Mouse (Mus musculus): Measurements from ENCODE around the gene Tgfa. TPM values are rescaled to one million over a fixed set of nuclear protein-coding genes. Genes with fewer than 3 reads are reported as not detected.

Gene Tgfa
- polyA plus RNA-seq, 1 experiment from 2014 or later = 4.5 TPM

- Histone ChIP-seq H3K4me3 (ENCODE audit: control insufficient read depth in 1 of 2, insufficient read depth in 1 of 2, low read depth in 1 of 2, low read length in 2 of 2) (no peak overlapping the region), H3K36me3 (ENCODE audit: control insufficient read depth, insufficient read depth, low read length) (no peaks in the 10 kb centered on the region), H3K27ac (replicated peaks in 1 of 2; ENCODE audit: control insufficient read depth in 1 of 2, insufficient read depth in 1 of 2, low read depth in 2 of 2, low read length in 2 of 2) (no peak overlapping the region), H3K9me3 (ENCODE audit: control insufficient read depth, low read length) (no peaks in the 10 kb centered on the region), H3K4me2 (ENCODE audit: low read length) (0 out of 2 replicates have a peak overlapping the region, but pooled peaks have one; percentile 5), H3K4me1 (ENCODE audit: control insufficient read depth in 2 of 2, insufficient read depth in 2 of 2, low read length in 2 of 2) (peaks cover 5 to 6% of the 10 kb centered on the region in 2 experiments; a peak in 1 of 4 replicates), H3K27me3 (ENCODE audit: control insufficient read depth, insufficient read depth, low read length) (no peaks in the 10 kb centered on the region), H3K9ac (ENCODE audit: low read length) (no peak overlapping the region)
- WGBS = 56% methylated on average over 17 of the region's 17 CpGs
- ATAC-seq (ENCODE audit: insufficient number of reproducible peaks, insufficient read depth, low FRiP score, low read depth) = peak; percentile 62
Measured at GRCm38 (mm10) chr6:86157253-86158234, 37.5 kb upstream of the Tgfa start.

GRCm38 (mm10) chr6:86160878-86161277 is 34.1 kb upstream of the Tgfa start:
- H3K4me1 ChIP-seq (ENCODE audit: control insufficient read depth in 2 of 2, insufficient read depth in 2 of 2, low read length in 2 of 2) = peaks cover 5 to 6% of the 10 kb centered on the region in 2 experiments; a peak in 1 of 4 replicates
- no peaks in the 10 kb centered on the region for H3K27me3 ChIP-seq (ENCODE audit: control insufficient read depth, insufficient read depth, low read length)
- no peak overlapping the region for H3K27ac ChIP-seq (replicated peaks in 1 of 2; ENCODE audit: control insufficient read depth in 1 of 2, insufficient read depth in 1 of 2, low read depth in 2 of 2, low read length in 2 of 2)
- H3K36me3 ChIP-seq (ENCODE audit: control insufficient read depth, insufficient read depth, low read length) = no peaks in the 10 kb centered on the region
- no peak overlapping the region for H3K4me2 ChIP-seq (ENCODE audit: low read length)
- H3K4me3 ChIP-seq (ENCODE audit: control insufficient read depth in 1 of 2, insufficient read depth in 1 of 2, low read depth in 1 of 2, low read length in 2 of 2) = no peak overlapping the region
- no peaks in the 10 kb centered on the region for H3K9me3 ChIP-seq (ENCODE audit: control insufficient read depth, low read length)
- 53% methylated on average over 3 of the region's 3 CpGs for WGBS
- H3K9ac ChIP-seq (ENCODE audit: low read length) = no peak overlapping the region
- ATAC-seq (ENCODE audit: insufficient number of reproducible peaks, insufficient read depth, low FRiP score, low read depth) = no peak

- no peak overlapping the region for H3K4me2 ChIP-seq (ENCODE audit: low read length)
- H3K9ac ChIP-seq (ENCODE audit: low read length) = no peak overlapping the region
- H3K36me3 ChIP-seq (ENCODE audit: control insufficient read depth, insufficient read depth, low read length) = no peaks in the 10 kb centered on the region
- H3K27me3 ChIP-seq (ENCODE audit: control insufficient read depth, insufficient read depth, low read length) = no peaks in the 10 kb centered on the region
- H3K9me3 ChIP-seq (ENCODE audit: control insufficient read depth, low read length) = no peaks in the 10 kb centered on the region
- 68% methylated on average over 7 of the region's 7 CpGs for WGBS
- H3K27ac ChIP-seq (replicated peaks in 1 of 2; ENCODE audit: control insufficient read depth in 1 of 2, insufficient read depth in 1 of 2, low read depth in 2 of 2, low read length in 2 of 2) = no peak overlapping the region
- ATAC-seq (ENCODE audit: insufficient number of reproducible peaks, insufficient read depth, low FRiP score, low read depth) = no peak
- H3K4me1 ChIP-seq (ENCODE audit: control insufficient read depth in 2 of 2, insufficient read depth in 2 of 2, low read length in 2 of 2) = peaks cover 5 to 6% of the 10 kb centered on the region in 2 experiments; a peak in 1 of 4 replicates
- H3K4me3 ChIP-seq (ENCODE audit: control insufficient read depth in 1 of 2, insufficient read depth in 1 of 2, low read depth in 1 of 2, low read length in 2 of 2) = no peak overlapping the region
Measured at GRCm38 (mm10) chr6:86161586-86161985, 33.4 kb upstream of the Tgfa start.

GRCm38 (mm10) chr6:86164028-86164427 is 31.0 kb upstream of the Tgfa start:
- no peak overlapping the region for H3K9ac ChIP-seq (ENCODE audit: low read length)
- WGBS = 67% methylated on average over 3 of the region's 3 CpGs
- ATAC-seq (ENCODE audit: insufficient number of reproducible peaks, insufficient read depth, low FRiP score, low read depth) = no peak

GRCm38 (mm10) chr6:86166426-86166825 is 28.6 kb upstream of the Tgfa start:
- no peak overlapping the region for H3K4me3 ChIP-seq (ENCODE audit: control insufficient read depth in 1 of 2, insufficient read depth in 1 of 2, low read depth in 1 of 2, low read length in 2 of 2)
- no peaks in the 10 kb centered on the region for H3K9me3 ChIP-seq (ENCODE audit: control insufficient read depth, low read length)
- no peaks in the 10 kb centered on the region for H3K4me1 ChIP-seq (ENCODE audit: control insufficient read depth in 2 of 2, insufficient read depth in 2 of 2, low read length in 2 of 2)
- no peak overlapping the region for H3K9ac ChIP-seq (ENCODE audit: low read length)
- ATAC-seq (ENCODE audit: insufficient number of reproducible peaks, insufficient read depth, low FRiP score, low read depth) = no peak
- H3K27ac ChIP-seq (replicated peaks in 1 of 2; ENCODE audit: control insufficient read depth in 1 of 2, insufficient read depth in 1 of 2, low read depth in 2 of 2, low read length in 2 of 2) = no peak overlapping the region
- no peaks in the 10 kb centered on the region for H3K36me3 ChIP-seq (ENCODE audit: control insufficient read depth, insufficient read depth, low read length)
- no peak overlapping the region for H3K4me2 ChIP-seq (ENCODE audit: low read length)
- H3K27me3 ChIP-seq (ENCODE audit: control insufficient read depth, insufficient read depth, low read length) = no peaks in the 10 kb centered on the region
- 77% methylated on average over 9 of the region's 9 CpGs for WGBS

More at GRCm38 (mm10) chr6:86164028-86164427, 31.0 kb upstream of the Tgfa start:
- Histone ChIP-seq H3K9me3 (ENCODE audit: control insufficient read depth, low read length) (no peaks in the 10 kb centered on the region), H3K36me3 (ENCODE audit: control insufficient read depth, insufficient read depth, low read length) (no peaks in the 10 kb centered on the region), H3K4me3 (ENCODE audit: control insufficient read depth in 1 of 2, insufficient read depth in 1 of 2, low read depth in 1 of 2, low read length in 2 of 2) (no peak overlapping the region), H3K27ac (replicated peaks in 1 of 2; ENCODE audit: control insufficient read depth in 1 of 2, insufficient read depth in 1 of 2, low read depth in 2 of 2, low read length in 2 of 2) (no peak overlapping the region), H3K4me2 (ENCODE audit: low read length) (no peak overlapping the region), H3K4me1 (ENCODE audit: control insufficient read depth in 2 of 2, insufficient read depth in 2 of 2, low read length in 2 of 2) (no peaks in the 10 kb centered on the region), H3K27me3 (ENCODE audit: control insufficient read depth, insufficient read depth, low read length) (no peaks in the 10 kb centered on the region)

GRCm38 (mm10) chr6:86167851-86168250 is 27.2 kb upstream of the Tgfa start:
- no peak overlapping the region for H3K27ac ChIP-seq (replicated peaks in 1 of 2; ENCODE audit: control insufficient read depth in 1 of 2, insufficient read depth in 1 of 2, low read depth in 2 of 2, low read length in 2 of 2)
- no peak overlapping the region for H3K4me2 ChIP-seq (ENCODE audit: low read length)
- no peak overlapping the region for H3K4me3 ChIP-seq (ENCODE audit: control insufficient read depth in 1 of 2, insufficient read depth in 1 of 2, low read depth in 1 of 2, low read length in 2 of 2)
- no peaks in the 10 kb centered on the region for H3K9me3 ChIP-seq (ENCODE audit: control insufficient read depth, low read length)
- 59% methylated on average over 5 of the region's 5 CpGs for WGBS
- no peak for ATAC-seq (ENCODE audit: insufficient number of reproducible peaks, insufficient read depth, low FRiP score, low read depth)
- H3K4me1 ChIP-seq (ENCODE audit: control insufficient read depth in 2 of 2, insufficient read depth in 2 of 2, low read length in 2 of 2) = no peaks in the 10 kb centered on the region
- H3K36me3 ChIP-seq (ENCODE audit: control insufficient read depth, insufficient read depth, low read length) = no peaks in the 10 kb centered on the region
- no peaks in the 10 kb centered on the region for H3K27me3 ChIP-seq (ENCODE audit: control insufficient read depth, insufficient read depth, low read length)
- no peak overlapping the region for H3K9ac ChIP-seq (ENCODE audit: low read length)

GRCm38 (mm10) chr6:86169166-86169565 is 25.9 kb upstream of the Tgfa start:
- WGBS = 70% methylated on average over 4 of the region's 4 CpGs
- no peaks in the 10 kb centered on the region for H3K9me3 ChIP-seq (ENCODE audit: control insufficient read depth, low read length)
- no peaks in the 10 kb centered on the region for H3K27me3 ChIP-seq (ENCODE audit: control insufficient read depth, insufficient read depth, low read length)
- H3K4me1 ChIP-seq (ENCODE audit: control insufficient read depth in 2 of 2, insufficient read depth in 2 of 2, low read length in 2 of 2) = no peaks in the 10 kb centered on the region
- no peak overlapping the region for H3K9ac ChIP-seq (ENCODE audit: low read length)
- H3K4me2 ChIP-seq (ENCODE audit: low read length) = no peak overlapping the region
- H3K36me3 ChIP-seq (ENCODE audit: control insufficient read depth, insufficient read depth, low read length) = no peaks in the 10 kb centered on the region
- no peak overlapping the region for H3K4me3 ChIP-seq (ENCODE audit: control insufficient read depth in 1 of 2, insufficient read depth in 1 of 2, low read depth in 1 of 2, low read length in 2 of 2)
- H3K27ac ChIP-seq (replicated peaks in 1 of 2; ENCODE audit: control insufficient read depth in 1 of 2, insufficient read depth in 1 of 2, low read depth in 2 of 2, low read length in 2 of 2) = no peak overlapping the region
- no peak for ATAC-seq (ENCODE audit: insufficient number of reproducible peaks, insufficient read depth, low FRiP score, low read depth)
